Mouse (Mus musculus): ENCODE measurements at regions not wholly inside any gene's neighbourhood (a gene's known extent, or its start where the extent isn't known, plus 50 kb on each side); places are given as distances from the start of the nearest gene placed in this dataset.
A peak's percentile ranks its signal among the peaks of the same experiment; 100 is the strongest.

DNA sequence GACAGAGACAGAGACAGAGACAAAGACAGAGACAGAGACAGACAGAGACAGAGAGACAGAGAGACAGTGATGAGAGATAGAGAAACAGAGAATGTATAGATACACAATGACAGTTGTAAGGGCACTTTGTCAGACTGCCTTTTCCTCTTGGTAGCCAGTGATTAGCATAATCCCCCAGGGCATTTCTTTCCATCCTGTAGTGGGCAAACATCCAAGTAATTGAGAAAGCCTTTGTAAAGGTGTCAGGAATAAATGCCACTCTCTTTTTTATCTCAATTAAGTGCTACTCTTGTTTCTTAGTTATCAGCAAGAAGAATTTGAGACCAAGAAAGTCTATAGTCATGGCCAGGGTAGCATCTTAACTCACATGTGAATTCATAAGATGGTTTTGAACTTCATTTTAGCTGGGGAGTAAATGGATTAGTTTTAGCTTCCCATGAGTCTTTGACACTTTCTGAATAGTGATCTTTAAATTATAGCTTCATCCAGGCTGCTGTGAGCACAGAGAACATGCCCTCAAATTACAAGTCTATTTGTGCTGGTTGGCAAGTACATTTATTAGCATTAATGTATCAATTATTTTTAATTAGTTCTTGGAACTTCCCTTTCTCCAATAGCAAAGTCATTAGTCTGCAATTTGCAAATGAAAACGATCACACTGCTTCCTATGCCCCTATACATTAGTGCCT, 1215.9 kb downstream of the Gm9008 start:
- intact Hi-C loops (cut with DNase I): no loop called here
- no peak for DNase-seq (ENCODE audit: low spot score in 2 of 2)

DNA sequence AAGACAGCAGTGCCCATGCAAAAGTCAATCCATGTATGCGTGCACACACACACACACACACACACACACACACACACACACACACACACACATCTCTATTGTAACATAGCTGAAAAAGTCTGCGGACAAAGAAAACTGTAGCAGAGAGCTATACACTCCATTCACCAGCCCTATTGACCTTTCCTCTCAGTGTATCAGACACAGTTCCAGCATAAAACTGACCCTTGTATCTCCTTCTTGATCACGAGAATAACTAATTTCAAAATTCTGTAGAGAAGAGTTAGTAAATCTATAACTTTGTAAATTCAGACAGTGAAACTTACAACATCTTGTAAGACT, 1243.5 kb downstream of the Gm9008 start:
- no peak for DNase-seq (ENCODE audit: low spot score in 2 of 2)
- intact Hi-C loops (cut with DNase I): no loop called here

DNA sequence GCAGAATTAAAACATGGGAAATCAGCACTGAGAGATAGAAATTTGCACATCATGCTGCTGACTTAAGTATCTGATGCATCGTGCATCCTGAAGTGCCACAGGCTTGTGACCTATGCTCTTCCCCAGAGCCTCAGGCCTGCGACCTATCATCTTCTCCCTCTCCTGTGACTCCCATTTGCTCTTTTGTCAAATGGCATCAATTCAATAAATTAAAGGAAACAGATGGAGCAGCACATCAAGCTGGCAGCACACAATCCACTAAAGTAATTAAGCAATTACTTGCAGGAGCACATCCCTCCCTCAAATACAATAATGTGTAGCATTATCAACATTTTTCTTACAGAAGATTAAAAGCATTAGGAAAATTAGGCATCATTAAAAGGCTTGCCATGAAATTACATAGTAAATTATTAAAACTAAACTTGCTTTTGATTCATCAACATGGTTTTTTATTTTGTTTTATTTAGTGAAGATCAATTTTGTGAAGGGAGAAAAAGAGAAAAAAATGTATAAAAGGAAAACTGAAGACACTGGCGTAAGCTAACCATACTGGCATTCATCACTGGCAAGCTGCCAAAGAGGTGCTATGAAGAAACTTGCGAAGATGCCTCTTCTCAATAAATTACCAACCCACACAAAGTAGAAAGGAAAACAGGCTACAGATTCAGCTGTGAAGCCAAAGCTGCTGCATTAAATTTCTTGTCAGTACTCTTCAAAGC, 1244.1 kb downstream of the Gm9008 start:
- peak; percentile 23 to 65 for DNase-seq (ENCODE audit: low spot score in 2 of 2)
- intact Hi-C loops (cut with DNase I): no loop called here

DNA sequence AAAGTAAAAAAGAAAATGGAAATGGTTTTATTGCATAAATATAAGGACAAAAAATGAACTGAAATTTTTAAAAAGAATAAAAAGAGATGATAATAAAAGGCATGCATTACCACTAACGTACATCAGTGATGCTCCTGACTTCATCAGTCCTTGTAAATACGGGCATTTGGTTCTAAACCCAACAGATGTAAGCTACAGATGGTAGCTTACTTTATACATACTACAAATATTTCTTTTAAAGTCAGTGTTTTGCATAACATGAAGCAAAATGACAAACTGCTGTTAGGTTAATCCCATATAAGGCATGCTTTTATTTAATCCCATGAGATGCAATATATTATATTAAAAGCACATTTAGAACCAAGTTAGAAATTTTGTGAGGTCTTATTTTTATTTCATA, 1282.1 kb downstream of the Gm9008 start:
- intact Hi-C loops (cut with DNase I): no loop called here
- DNase-seq (ENCODE audit: low spot score in 2 of 2): no peak

DNA sequence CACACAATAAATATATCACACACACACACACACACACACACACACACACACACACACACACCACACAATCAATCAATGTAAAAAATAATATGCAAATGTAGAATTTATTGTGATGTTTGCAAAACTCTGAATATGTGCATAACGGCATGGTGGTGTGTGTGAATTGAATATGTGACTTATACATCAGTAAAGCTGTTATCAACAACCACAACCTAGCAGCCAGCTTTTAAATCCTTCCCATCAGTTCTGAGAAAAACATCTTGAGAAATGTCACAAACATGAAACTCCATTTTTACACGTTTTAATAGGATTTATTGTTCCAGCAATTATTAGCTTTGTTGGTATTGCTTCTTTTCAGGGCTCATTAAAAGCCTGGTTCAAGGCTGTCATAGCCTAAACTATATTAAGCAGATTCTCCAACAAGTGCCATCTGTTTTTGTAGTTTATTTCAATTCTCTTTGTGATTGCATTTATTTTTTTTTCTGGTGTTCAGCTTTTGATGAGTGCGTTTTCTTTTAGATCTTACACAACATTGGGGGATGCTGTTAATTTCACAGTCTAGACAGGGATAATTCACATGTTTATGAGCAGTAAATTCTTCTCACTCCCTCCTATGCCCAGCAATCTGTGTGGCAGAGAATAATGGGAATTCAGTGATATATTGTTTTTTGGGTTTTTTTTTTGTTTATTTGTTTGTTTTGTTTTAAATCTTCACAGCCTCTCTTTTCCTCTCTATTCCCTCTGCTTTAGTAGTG, 1284.7 kb downstream of the Gm9008 start:
- intact Hi-C loops (cut with DNase I): no loop called here
- no peak for DNase-seq (ENCODE audit: low spot score in 2 of 2)

All from left cerebral cortex, postnatal 14 days (tissue).